Mouse (Mus musculus): ENCODE data around the gene Dis3l2. TPM values are rescaled to one million over a fixed set of nuclear protein-coding genes. Genes with fewer than 3 reads are reported as not detected.

Dis3l2 gene
- polyA plus RNA-seq, 1 experiment from 2014 or later: 25.0 TPM

DNA sequence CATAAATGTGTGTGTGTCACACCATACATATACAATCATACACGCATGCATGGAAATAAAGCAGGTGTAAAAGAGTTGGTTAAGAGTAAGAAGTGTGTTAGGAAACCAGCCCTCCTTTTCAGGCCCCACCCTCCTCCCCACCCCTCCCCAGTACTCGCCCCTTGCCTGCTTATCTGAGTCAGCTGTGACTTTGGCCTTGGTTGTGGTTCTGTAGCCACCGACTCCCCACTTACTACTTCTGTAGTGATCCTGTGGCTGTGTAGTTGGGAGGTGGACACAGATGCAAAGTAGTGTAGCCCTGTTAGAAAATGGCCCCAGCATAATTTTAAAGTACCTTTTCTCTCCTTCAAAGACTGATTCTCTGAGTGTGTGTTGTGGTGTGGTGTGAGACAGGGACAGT is 318.0 kb downstream of the Dis3l2 start:
- no peak for ATAC-seq (ENCODE audit: insufficient number of reproducible peaks, low FRiP score, low TSS enrichment, low read depth)
- Histone ChIP-seq H3K4me1 (no peaks in the 10 kb centered on the region), H3K4me3 (no peak overlapping the region), H3K27me3 (no peaks in the 10 kb centered on the region), H3K9me3 (no peaks in the 10 kb centered on the region), H3K9ac (no peak overlapping the region), H3K27ac (no peak overlapping the region), H3K4me2 (no peak overlapping the region), H3K36me3 (peaks cover 10% of the 10 kb centered on the region; the same call in 1 of the 2 replicates)
- WGBS: 87% methylated on average over 3 of the region's 3 CpGs

DNA sequence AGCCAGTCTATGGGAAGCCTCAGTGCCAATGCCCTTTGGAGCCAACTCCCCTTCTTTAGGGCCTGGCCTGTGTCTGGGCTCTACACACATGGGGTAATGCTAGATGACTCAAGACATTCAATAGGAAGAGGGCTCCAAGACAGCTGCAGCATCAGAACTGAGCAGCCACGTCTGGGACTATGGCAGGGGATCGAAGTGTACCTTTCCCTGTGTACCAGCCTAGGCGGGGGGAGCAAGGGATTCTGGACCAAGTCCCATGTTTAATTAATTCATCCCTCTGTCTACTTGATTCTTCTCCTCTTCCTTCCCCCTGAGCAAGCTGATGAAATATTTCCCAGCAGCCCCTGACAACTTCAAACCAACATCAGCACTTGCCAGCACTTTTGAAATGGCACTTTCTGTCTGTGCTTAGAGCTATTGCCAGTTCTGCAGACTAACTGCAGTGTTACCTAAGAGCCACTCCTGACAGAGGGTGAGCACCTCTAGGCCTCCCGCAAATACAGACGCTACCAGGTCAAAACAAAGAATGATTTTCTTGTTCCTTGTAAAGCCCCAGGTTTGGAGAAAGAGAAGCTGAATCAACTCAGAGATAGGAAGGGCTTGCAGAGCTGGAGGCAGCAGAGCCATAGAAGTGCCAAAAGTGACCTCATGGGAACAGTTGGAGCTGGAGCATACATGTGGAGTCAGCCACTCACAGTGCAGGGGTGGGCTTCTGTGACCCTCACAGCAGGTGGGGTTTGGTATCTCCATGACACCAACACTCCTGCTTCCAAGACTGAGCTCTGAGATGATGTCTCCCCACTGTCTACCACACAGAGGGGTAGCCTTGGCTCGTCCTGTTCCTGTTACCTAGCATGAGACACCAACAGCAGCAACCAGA is 319.9 kb downstream of the Dis3l2 start:
- Histone ChIP-seq H3K9ac (no peak overlapping the region), H3K4me3 (no peak overlapping the region), H3K27me3 (no peaks in the 10 kb centered on the region), H3K4me2 (no peak overlapping the region), H3K36me3 (peaks cover 10% of the 10 kb centered on the region; the same call in 1 of the 2 replicates), H3K27ac (no peak overlapping the region), H3K4me1 (no peaks in the 10 kb centered on the region), H3K9me3 (no peaks in the 10 kb centered on the region)
- WGBS: 81% methylated on average over 6 of the region's 6 CpGs
- ATAC-seq (ENCODE audit: insufficient number of reproducible peaks, low FRiP score, low TSS enrichment, low read depth): no peak

- peaks cover 10% of the 10 kb centered on the region; the same call in 1 of the 2 replicates for H3K36me3 ChIP-seq
- H3K4me3 ChIP-seq: no peak overlapping the region
- ATAC-seq (ENCODE audit: insufficient number of reproducible peaks, low FRiP score, low TSS enrichment, low read depth): no peak
- H3K9ac ChIP-seq: no peak overlapping the region
- peaks cover 7% of the 10 kb centered on the region; the same call in 1 of the 2 replicates for H3K4me1 ChIP-seq
- no peaks in the 10 kb centered on the region for H3K27me3 ChIP-seq
- no peak overlapping the region for H3K4me2 ChIP-seq
- no peaks in the 10 kb centered on the region for H3K9me3 ChIP-seq
- WGBS: 75% methylated on average over 1 of the region's 1 CpGs
- H3K27ac ChIP-seq: no peak overlapping the region
Measured at GRCm38 (mm10) chr1:87025021-87025420, 321.4 kb downstream of the Dis3l2 start.

DNA sequence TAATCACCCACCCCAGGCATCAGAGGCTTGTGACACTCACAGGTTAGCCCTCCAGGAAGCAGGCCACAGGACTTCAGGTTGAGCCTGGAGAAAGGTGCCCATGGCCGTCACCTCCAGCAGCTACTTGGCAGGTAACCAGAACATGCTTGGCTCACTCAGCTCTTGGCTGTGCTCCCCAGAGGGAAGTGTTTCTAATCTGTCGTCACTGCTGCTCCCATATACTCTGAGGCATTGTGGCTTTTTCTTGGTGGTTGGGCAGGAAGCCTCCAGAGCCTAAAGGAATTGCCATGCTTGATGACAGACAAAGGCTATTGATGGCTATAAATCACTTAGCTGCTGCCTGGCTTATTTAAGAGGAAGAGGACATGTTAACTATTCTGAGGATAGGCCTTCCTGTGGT is 325.2 kb downstream of the Dis3l2 start:
- Histone ChIP-seq H3K27me3 (no peaks in the 10 kb centered on the region), H3K4me2 (no peak overlapping the region), H3K9ac (no peak overlapping the region), H3K36me3 (no peaks in the 10 kb centered on the region), H3K4me3 (no peak overlapping the region), H3K9me3 (no peaks in the 10 kb centered on the region), H3K4me1 (peaks cover 24% of the 10 kb centered on the region), H3K27ac (0 out of 2 replicates have a peak overlapping the region, but pooled peaks have one; percentile 1)
- WGBS: 22% methylated on average over 2 of the region's 2 CpGs
- no peak for ATAC-seq (ENCODE audit: insufficient number of reproducible peaks, low FRiP score, low TSS enrichment, low read depth)

DNA sequence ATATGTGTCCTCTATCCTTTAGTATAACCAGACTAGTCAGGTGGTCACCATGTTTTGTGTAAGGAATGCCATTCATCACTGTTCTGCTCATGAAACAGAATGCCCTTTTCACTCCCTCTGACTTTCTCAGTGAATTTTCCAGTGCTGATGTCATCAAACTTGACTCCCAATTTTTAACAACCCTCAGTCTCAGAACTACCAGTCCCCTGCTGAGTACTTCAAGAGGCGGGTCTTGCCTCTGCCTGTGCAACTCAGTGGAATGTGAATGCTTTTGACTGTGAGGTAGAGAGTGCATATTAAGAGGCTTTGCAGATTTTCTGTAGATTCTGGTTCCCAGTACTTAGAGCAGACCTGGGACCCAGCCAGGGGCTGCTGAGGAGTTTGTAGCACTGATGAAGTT is 327.0 kb downstream of the Dis3l2 start:
- H3K27ac ChIP-seq: peak overlapping the region; percentile 67; the same call in 1 of the 2 replicates
- peaks cover 37% of the 10 kb centered on the region for H3K4me1 ChIP-seq
- ATAC-seq (ENCODE audit: insufficient number of reproducible peaks, low FRiP score, low TSS enrichment, low read depth): no peak; the same call in 1 of the 2 replicates
- no peaks in the 10 kb centered on the region for H3K27me3 ChIP-seq
- no peak overlapping the region for H3K4me3 ChIP-seq
- H3K36me3 ChIP-seq: no peaks in the 10 kb centered on the region
- H3K9ac ChIP-seq: no peak overlapping the region
- H3K9me3 ChIP-seq: no peaks in the 10 kb centered on the region
- 24% methylated on average over 1 of the region's 1 CpGs for WGBS
- H3K4me2 ChIP-seq: no peak overlapping the region

DNA sequence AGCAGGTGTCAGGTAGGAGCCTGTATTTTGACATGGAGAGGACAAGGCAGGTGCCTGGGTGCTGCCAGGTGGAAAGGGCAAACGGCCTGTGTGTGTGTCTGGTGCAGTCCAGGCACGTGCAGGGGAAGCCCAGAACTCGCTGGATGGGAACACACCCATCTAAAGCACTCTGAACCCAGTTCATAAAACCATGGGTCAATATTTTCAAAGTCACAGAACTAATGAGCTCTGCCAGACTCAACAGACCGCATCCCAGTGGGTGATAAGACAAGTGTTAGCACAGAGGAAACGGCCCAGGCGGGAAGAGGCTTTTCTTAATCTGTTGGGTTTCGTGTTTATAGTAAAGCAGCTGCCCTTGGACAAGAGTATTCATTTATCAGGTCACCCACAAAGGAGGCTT is 328.9 kb downstream of the Dis3l2 start:
- Histone ChIP-seq H3K9ac (no peak overlapping the region), H3K4me1 (peaks cover 55% of the 10 kb centered on the region), H3K4me2 (no peak overlapping the region), H3K27me3 (no peaks in the 10 kb centered on the region), H3K9me3 (no peaks in the 10 kb centered on the region), H3K36me3 (no peaks in the 10 kb centered on the region), H3K27ac (no peak overlapping the region), H3K4me3 (no peak overlapping the region)
- WGBS: 66% methylated on average over 7 of the region's 7 CpGs
- ATAC-seq (ENCODE audit: insufficient number of reproducible peaks, low FRiP score, low TSS enrichment, low read depth): no peak

DNA sequence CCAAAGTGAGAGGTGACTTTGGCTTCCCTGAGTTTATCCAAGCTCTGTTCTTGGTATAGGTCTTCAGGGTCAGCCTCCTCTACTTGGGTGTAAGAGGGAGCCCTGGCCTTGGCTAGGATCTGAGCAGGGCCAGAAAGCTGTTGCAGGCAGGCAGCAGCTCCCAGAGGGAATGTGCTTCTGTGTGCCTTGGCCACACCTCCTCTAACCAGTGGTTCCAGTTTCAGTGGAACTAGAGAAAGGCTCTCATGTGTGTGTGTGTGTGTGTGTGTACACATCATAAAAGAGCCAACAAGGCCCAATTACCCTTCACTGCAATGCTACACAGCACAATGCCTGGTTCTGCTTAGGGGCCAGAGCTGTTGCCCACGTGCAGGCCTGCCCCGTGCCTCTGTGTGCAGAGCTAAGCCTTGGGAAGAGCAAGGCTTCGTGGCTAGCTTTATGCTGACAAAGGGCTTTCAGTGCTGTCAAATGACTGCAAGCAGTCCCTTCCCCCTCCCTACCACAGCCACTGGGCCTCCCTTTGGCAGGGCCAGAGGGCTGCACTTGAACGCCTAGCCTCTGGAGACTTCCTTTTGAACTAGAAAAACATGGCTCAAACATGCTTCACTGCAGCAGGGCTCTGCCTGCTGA is 332.0 kb downstream of the Dis3l2 start:
- Histone ChIP-seq H3K27me3 (no peaks in the 10 kb centered on the region), H3K4me2 (no peak overlapping the region)
- ATAC-seq (ENCODE audit: insufficient number of reproducible peaks, low FRiP score, low TSS enrichment, low read depth): peak; percentile 73

DNA sequence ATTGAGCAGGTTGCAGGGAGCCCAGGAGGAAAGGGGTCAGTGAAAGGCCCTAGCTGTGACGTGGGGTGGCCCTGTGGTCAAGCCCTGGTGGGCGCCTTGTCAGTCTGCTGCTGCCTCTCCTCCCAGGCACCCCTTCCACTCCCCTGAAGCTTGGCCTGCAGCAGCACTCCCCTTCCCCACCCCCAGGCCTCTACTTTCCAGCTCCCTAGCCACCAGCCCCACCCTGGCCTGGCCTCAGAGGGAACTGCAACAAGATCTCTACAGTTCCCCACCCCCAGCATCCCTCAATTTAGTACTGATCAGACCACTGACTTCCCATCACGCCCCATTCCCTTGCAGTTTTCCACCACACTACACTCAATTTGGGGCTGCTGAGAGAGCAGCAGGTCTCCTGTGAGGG is 332.7 kb downstream of the Dis3l2 start:
- H3K9ac ChIP-seq: no peak overlapping the region
- 40% methylated on average over 3 of the region's 3 CpGs for WGBS

More for the DNA sequence above, 332.0 kb downstream of the Dis3l2 start:
- Histone ChIP-seq H3K9ac (no peak overlapping the region), H3K36me3 (no peaks in the 10 kb centered on the region), H3K9me3 (no peaks in the 10 kb centered on the region), H3K4me3 (no peak overlapping the region), H3K4me1 (peaks cover 50% of the 10 kb centered on the region), H3K27ac (peak overlapping the region; percentile 93)
- 8% methylated on average over 4 of the region's 4 CpGs for WGBS

DNA sequence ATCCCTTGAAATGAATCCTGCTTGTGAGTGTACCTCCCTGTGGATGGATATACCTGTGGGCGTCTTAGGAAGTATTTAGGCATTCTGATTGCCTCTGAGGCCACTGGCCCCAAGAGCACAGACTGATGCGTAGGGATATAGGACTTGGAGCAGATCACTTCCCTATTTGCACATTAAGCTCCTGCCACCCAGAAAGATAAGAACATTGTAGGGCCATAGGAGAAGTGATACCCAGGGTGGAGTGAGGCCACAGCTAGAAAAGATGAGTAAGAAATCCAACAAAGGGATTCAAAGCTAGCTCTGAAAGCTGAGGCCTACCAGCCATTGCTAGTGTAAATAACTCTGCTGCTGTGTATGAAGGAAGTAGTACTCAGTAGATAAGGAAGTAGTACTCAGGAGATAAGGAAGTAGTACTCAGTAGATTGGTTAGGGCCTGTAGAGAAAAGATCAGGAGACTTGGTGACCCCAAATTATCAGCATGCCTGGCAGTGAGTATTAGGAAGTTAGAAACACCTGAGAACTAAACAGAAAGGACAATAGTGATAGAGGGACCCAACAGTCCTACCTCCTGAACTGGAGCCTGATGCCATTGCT is 335.0 kb downstream of the Dis3l2 start:
- 92% methylated on average over 2 of the region's 2 CpGs for WGBS
- no peak for ATAC-seq (ENCODE audit: insufficient number of reproducible peaks, low FRiP score, low TSS enrichment, low read depth)
- no peaks in the 10 kb centered on the region for H3K27me3 ChIP-seq
- H3K36me3 ChIP-seq: no peaks in the 10 kb centered on the region
- peaks cover 44% of the 10 kb centered on the region for H3K4me1 ChIP-seq
- no peak overlapping the region for H3K9ac ChIP-seq
- no peak overlapping the region for H3K4me2 ChIP-seq
- H3K27ac ChIP-seq: no peak overlapping the region
- no peak overlapping the region for H3K4me3 ChIP-seq
- H3K9me3 ChIP-seq: no peaks in the 10 kb centered on the region

More for the DNA sequence above, 332.7 kb downstream of the Dis3l2 start:
- peak; percentile 50 for ATAC-seq (ENCODE audit: insufficient number of reproducible peaks, low FRiP score, low TSS enrichment, low read depth)
- Histone ChIP-seq H3K4me3 (no peak overlapping the region), H3K9me3 (no peaks in the 10 kb centered on the region), H3K4me2 (no peak overlapping the region), H3K4me1 (peaks cover 52% of the 10 kb centered on the region), H3K27ac (peak overlapping the region; percentile 93), H3K36me3 (no peaks in the 10 kb centered on the region), H3K27me3 (no peaks in the 10 kb centered on the region)

DNA sequence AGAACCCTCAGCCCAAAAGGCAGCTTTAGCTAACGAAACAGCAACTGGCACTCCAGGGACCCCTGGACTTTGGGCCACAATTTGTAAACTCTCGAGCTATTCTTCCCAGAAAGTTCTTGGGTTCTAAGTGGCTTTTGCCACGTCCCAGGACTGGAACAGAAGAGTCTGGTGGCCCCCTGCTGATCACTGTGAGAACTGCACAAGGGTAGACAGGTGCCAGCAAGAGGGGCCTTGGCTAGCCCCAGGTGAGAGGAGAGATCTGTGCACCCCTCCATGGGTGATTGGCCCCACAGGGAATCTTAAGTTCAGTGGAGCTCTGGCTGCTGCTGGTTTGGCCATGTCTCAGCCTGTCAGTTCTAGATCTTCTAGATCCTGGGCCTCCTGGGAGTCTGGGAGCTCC is 337.5 kb downstream of the Dis3l2 start:
- no peak for ATAC-seq (ENCODE audit: insufficient number of reproducible peaks, low FRiP score, low TSS enrichment, low read depth)
- H3K36me3 ChIP-seq: peaks cover 12% of the 10 kb centered on the region
- H3K9me3 ChIP-seq: no peaks in the 10 kb centered on the region
- 14% methylated on average over 3 of the region's 3 CpGs for WGBS
- no peak overlapping the region for H3K4me2 ChIP-seq
- H3K4me1 ChIP-seq: peaks cover 26% of the 10 kb centered on the region
- H3K4me3 ChIP-seq: no peak overlapping the region
- no peaks in the 10 kb centered on the region for H3K27me3 ChIP-seq
- no peak overlapping the region for H3K9ac ChIP-seq
- H3K27ac ChIP-seq: no peak overlapping the region

GRCm38 (mm10) chr1:87041814-87042438 is 338.3 kb downstream of the Dis3l2 start:
- WGBS: 0% methylated on average over 1 of the region's 1 CpGs
- H3K27me3 ChIP-seq: no peaks in the 10 kb centered on the region

More at GRCm38 (mm10) chr1:87041814-87042438, 338.3 kb downstream of the Dis3l2 start:
- ATAC-seq (ENCODE audit: insufficient number of reproducible peaks, low FRiP score, low TSS enrichment, low read depth): no peak
- Histone ChIP-seq H3K4me1 (peaks cover 18% of the 10 kb centered on the region), H3K27ac (no peak overlapping the region), H3K36me3 (peaks cover 13% of the 10 kb centered on the region), H3K4me3 (no peak overlapping the region), H3K4me2 (no peak overlapping the region), H3K9me3 (no peaks in the 10 kb centered on the region), H3K9ac (no peak overlapping the region)

Measured in limb, embryonic 15.5 days (tissue).